Mouse (Mus musculus) cerebellum, adult 2 months (tissue): ENCODE measurements around the gene Habp2.

Experiments used
- CTCF ChIP-seq: fragments of 200-500 bp; IDR thresholded peaks from 2 replicates; pipeline ENCODE4 v1.5.1; 2011; ENCODE audit warnings: low read depth, mild to moderate bottlenecking, control low read depth, low read length, moderate library complexity, borderline replicate concordance; ENCODE audit not compliant: insufficient read depth
- POLR2A ChIP-seq: fragments of 200-500 bp; IDR thresholded peaks from 2 replicates; pipeline ENCODE4 v1.6.1; 2011; ENCODE audit warnings: low read length, control low read depth, borderline replicate concordance; ENCODE audit not compliant: insufficient read depth

- no peak for TF ChIP-seq CTCF
- no peak for TF ChIP-seq POLR2A
Measured at GRCm38 (mm10) chr19:56321303-56321920, 34.5 kb downstream of the Habp2 start.
